Mouse (Mus musculus) heart, embryonic 15.5 days (tissue): Measurements from ENCODE around the gene Rnf145. TPM values are rescaled to one million over a fixed set of nuclear protein-coding genes. Genes with fewer than 3 reads are reported as not detected.

Experiments
- ATAC-seq: fragments of 200-750 bp; cut with Nextera tagmentation; replicated peaks from 2 replicates; pipeline ENCODE4 v1.8.0; 2017; ENCODE audit warnings: low read depth, moderate TSS enrichment; ENCODE audit not compliant: insufficient number of reproducible peaks, insufficient read depth, low FRiP score
- H3K27ac ChIP-seq: fragments of 300-500 bp; sonication (generic); 2 replicates; pipeline ENCODE4 v1.5.1; 2015; ENCODE audit warnings: mild to moderate bottlenecking, inconsistent platforms
- H3K27me3 ChIP-seq: fragments of 300-500 bp; sonication (generic); 2 replicates; pipeline ENCODE4 v1.6.1; 2015; ENCODE audit warnings: inconsistent platforms
- H3K36me3 ChIP-seq: fragments of 300-500 bp; sonication (generic); 2 replicates; pipeline ENCODE4 v1.6.1; 2015; ENCODE audit warnings: mild to moderate bottlenecking, inconsistent platforms
- H3K4me1 ChIP-seq: fragments of 300-500 bp; sonication (generic); replicated peaks from 2 replicates; pipeline ENCODE4 v1.6.1; 2015; ENCODE audit warnings: inconsistent platforms
- H3K4me2 ChIP-seq: fragments of 300-500 bp; sonication (generic); 2 replicates; pipeline ENCODE4 v1.6.1; 2015; ENCODE audit warnings: inconsistent platforms, mild to moderate bottlenecking, moderate library complexity
- H3K4me3 ChIP-seq: fragments of 300-500 bp; sonication (generic); 2 replicates; pipeline ENCODE4 v1.5.1; 2015; ENCODE audit warnings: mild to moderate bottlenecking, inconsistent platforms
- H3K9ac ChIP-seq: fragments of 300-500 bp; sonication (generic); 2 replicates; pipeline ENCODE4 v1.6.1; 2015; ENCODE audit warnings: mild to moderate bottlenecking, inconsistent platforms
- H3K9me3 ChIP-seq: fragments of 300-500 bp; sonication (generic); replicated peaks from 2 replicates; pipeline ENCODE4 v1.6.1; 2016; ENCODE audit warnings: inconsistent platforms
- WGBS: fragments of 180-500 bp; shearing (Covaris S2); methylation state at CpG from one replicate; pipeline ENCODE4 v1.1.7; 2015; ENCODE audit warnings: mixed read lengths; 5-methylcytosine and 5-hydroxymethylcytosine counted together
- polyA plus RNA-seq: library from polyadenylated mRNA; unstranded; fragments of >200 nt; fragmentation: Nextera tagmentation; extraction: Ambion mirVana; gene quantifications from 2 replicates; pipeline ENCODE4 v1.2.1, GENCODE M21; 2015

Gene Rnf145
- polyA plus RNA-seq, 1 experiment from 2014 or later, result 45.1 TPM

DNA sequence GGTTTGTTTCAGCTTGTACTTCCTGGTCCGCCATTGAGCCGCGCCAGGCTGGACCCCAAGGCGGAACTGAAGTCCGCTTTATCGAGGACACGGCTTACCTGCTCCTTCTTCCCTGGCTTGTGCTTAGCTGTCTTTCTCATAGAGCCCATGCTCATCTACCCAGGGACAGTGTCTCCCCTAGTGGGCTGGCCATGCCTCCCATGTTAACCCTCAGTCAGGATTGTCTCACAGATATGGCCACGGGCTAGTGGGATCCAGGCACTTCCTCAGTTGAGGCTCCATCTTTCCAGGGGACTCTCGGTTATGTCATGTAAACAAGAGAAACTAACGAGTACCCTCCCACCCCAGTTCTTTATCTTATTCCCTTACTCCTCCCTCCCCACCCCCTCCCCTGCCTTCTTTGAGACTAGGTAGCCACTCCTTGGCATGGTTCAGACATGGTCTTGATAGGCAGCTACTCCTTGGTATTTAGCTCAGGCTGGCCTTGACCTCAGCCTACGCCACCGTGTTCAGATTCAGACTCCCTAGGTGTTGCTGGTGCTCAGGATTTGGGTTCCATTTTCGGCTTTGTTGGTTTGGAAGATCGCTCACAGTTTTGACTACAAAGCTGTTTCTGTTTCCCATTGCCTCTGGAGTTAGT, 9.9 kb downstream of the Rnf145 start:
- no peaks in the 10 kb centered on the region for H3K9me3 ChIP-seq
- no peaks in the 10 kb centered on the region for H3K27me3 ChIP-seq
- ATAC-seq, result no peak
- no peak overlapping the region for H3K9ac ChIP-seq
- H3K27ac ChIP-seq, result no peak overlapping the region
- WGBS, result 85% methylated on average over 14 of the region's 14 CpGs
- H3K4me1 ChIP-seq, result peaks cover 16% of the 10 kb centered on the region
- H3K4me3 ChIP-seq, result no peak overlapping the region
- H3K36me3 ChIP-seq, result peaks cover 34% of the 10 kb centered on the region
- no peak overlapping the region for H3K4me2 ChIP-seq

DNA sequence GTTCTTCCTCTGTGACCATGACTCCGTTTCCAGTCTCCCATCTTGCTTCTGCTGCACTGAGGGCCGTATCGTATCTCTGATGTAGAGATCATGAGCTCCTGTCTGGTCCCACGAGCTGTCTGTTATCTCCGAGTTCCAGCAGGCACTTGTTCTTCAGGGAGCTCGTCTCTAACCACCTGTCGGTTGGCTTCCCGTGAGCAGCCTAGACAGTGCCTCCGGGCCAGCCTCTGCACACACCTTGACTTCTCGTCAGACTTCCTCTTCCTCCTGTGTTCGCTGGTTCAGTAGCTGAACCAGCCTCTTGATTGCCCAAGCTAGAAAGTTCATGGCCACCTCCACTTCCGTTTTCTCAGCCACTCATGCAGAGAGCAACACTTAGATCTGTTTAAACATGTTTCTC, 10.4 kb downstream of the Rnf145 start:
- no peaks in the 10 kb centered on the region for H3K27me3 ChIP-seq
- H3K36me3 ChIP-seq, result peaks cover 34% of the 10 kb centered on the region
- WGBS, result 62% methylated on average over 12 of the region's 12 CpGs
- no peaks in the 10 kb centered on the region for H3K9me3 ChIP-seq
- H3K9ac ChIP-seq, result no peak overlapping the region
- ATAC-seq, result no peak
- H3K4me1 ChIP-seq, result peaks cover 11% of the 10 kb centered on the region
- H3K27ac ChIP-seq, result no peak overlapping the region
- H3K4me3 ChIP-seq, result no peak overlapping the region
- no peak overlapping the region for H3K4me2 ChIP-seq

DNA sequence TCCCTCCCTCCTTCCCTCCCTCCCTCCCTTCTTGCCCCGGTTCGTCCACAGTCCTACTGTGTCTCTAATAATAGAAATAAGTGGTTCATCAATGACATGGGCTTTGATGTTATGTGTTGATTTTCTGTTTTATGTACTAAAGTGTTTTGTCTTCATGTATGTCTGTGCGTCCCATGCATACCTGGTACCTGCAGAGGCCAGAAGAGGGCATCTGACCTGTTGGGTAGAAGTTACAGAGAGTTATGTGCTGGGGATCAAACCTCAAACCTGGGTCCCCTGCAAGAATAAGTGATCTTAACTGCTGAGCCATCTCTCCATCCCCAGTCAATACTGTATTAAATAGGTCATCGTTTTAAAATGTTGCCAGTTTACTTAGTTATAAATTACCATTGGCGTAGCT, 11.0 kb downstream of the Rnf145 start:
- peaks cover 10% of the 10 kb centered on the region for H3K4me1 ChIP-seq
- no peak overlapping the region for H3K4me3 ChIP-seq
- H3K4me2 ChIP-seq, result no peak overlapping the region
- 75% methylated on average over 5 of the region's 5 CpGs for WGBS
- ATAC-seq, result no peak
- no peak overlapping the region for H3K27ac ChIP-seq
- peaks cover 35% of the 10 kb centered on the region for H3K36me3 ChIP-seq
- H3K9ac ChIP-seq, result no peak overlapping the region
- no peaks in the 10 kb centered on the region for H3K9me3 ChIP-seq
- no peaks in the 10 kb centered on the region for H3K27me3 ChIP-seq

DNA sequence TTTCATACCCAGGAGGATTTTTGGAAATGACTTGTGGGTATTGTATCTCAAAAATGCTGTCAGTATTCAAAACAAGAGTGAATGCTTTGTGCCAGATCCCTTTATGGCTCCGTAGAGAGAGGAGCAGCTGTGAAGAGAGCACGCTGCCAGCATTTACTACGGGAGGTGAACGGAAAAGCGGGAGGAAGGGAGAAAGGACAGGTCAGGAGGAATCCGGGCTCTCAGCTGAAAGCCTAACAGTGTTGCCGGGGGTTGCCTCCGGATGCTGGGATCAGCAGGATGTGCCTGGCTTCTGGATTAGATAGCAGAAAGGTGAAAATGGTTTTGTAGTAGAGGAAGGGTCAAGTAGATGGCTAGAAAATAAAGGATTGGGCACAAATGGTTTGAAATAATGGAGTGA, 11.6 kb downstream of the Rnf145 start:
- H3K9ac ChIP-seq, result no peak overlapping the region
- no peaks in the 10 kb centered on the region for H3K9me3 ChIP-seq
- no peak for ATAC-seq
- H3K4me1 ChIP-seq, result peaks cover 10% of the 10 kb centered on the region
- WGBS, result 51% methylated on average over 8 of the region's 8 CpGs
- no peaks in the 10 kb centered on the region for H3K27me3 ChIP-seq
- H3K4me3 ChIP-seq, result no peak overlapping the region
- no peak overlapping the region for H3K4me2 ChIP-seq
- H3K36me3 ChIP-seq, result peaks cover 29% of the 10 kb centered on the region
- no peak overlapping the region for H3K27ac ChIP-seq

DNA sequence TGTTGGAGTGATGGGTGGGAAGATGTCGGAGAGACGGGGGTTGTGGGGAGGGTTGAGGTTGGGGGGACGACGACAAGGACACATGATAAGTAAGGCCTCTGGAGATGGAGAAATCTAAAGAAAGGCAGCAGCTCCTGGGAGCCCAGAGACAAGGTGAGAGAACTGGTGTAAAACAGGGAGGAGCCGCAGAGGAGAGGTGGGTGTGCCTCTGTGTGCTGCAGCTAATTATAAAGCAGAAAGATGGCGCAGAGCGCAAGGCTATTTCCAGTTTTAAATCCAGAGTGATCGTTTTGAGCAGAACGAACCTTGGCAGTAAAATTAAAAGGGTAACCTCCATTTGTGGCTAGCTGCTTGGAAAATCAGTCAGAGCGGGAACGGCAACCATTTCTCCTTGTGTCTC, 12.1 kb downstream of the Rnf145 start:
- no peak for ATAC-seq
- Histone ChIP-seq H3K9me3 (no peaks in the 10 kb centered on the region), H3K4me1 (peaks cover 10% of the 10 kb centered on the region), H3K4me3 (no peak overlapping the region), H3K27ac (no peak overlapping the region), H3K36me3 (peaks cover 25% of the 10 kb centered on the region), H3K27me3 (no peaks in the 10 kb centered on the region), H3K9ac (no peak overlapping the region), H3K4me2 (no peak overlapping the region)
- WGBS, result 68% methylated on average over 11 of the region's 11 CpGs

DNA sequence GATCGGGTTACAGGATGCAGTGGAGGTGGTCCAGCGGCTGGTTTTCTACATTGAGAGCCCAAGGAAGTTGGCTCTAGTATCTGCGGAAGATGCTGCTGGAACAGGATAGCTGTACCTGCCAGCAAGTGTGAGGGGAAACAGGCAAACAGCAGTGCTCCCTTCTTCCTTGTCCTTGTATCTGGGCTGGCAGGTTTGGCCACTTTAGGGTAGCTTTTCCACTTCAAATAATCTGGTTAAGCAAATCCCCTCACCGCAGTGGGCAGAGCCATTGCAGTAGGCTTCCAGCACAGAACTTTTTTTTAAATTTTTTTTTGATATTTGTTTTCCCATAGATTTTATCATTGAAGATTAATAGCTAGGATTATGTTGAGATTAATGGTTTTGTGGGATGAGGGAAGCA, 12.9 kb downstream of the Rnf145 start:
- no peaks in the 10 kb centered on the region for H3K27me3 ChIP-seq
- H3K4me1 ChIP-seq, result peaks cover 10% of the 10 kb centered on the region
- H3K4me3 ChIP-seq, result no peak overlapping the region
- no peak overlapping the region for H3K27ac ChIP-seq
- WGBS, result 86% methylated on average over 4 of the region's 4 CpGs
- ATAC-seq, result no peak
- H3K4me2 ChIP-seq, result no peak overlapping the region
- no peak overlapping the region for H3K9ac ChIP-seq
- H3K36me3 ChIP-seq, result peaks cover 22% of the 10 kb centered on the region
- no peaks in the 10 kb centered on the region for H3K9me3 ChIP-seq

DNA sequence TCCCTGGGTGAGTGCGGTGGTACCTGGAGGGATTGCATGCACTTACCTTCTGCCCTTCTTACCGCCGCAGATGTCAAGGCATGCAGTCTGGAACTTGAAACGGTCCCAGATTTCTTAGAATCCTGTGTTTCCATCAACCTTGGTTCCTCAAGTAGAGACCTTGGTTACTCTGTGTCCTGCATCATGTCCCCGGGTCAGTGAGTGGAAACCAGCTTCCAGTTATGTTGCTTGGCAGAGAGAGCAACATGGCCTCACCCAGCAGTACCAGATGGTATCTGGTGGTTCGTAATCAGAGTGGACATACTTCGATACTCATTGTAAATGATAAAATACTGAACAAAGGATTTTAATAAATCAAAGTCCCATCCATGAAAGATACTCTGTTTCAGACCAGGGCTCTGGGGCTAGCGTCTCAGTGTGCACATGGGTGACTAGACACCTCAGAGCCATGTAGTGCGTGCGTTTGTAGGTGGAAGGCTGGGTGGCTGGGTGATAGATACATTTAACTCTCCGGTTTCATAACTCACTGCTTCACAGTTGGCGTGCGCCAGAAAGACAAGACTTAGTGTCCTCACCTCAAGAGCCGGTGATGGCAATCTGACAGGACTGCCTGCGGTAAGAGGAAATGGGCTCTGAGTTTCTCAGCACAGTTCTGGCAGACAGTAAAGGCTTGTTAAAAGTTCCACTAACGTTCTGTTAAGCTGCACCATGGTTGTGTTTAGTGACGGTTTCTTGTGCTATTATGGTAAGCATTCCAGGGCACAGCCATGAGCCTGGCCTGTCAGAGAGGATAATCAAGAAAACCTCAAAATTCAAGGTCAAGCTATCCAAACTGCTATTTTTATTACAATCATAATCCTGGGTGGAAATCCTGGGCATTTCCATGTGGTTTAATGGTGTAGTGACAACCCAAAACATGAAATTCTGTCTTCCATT, 14.3 kb downstream of the Rnf145 start:
- no peak overlapping the region for H3K4me2 ChIP-seq
- H3K4me1 ChIP-seq, result peaks cover 10% of the 10 kb centered on the region
- 88% methylated on average over 17 of the region's 17 CpGs for WGBS
- ATAC-seq, result no peak
- H3K9me3 ChIP-seq, result no peaks in the 10 kb centered on the region
- H3K9ac ChIP-seq, result no peak overlapping the region
- no peaks in the 10 kb centered on the region for H3K27me3 ChIP-seq
- H3K27ac ChIP-seq, result no peak overlapping the region
- H3K4me3 ChIP-seq, result no peak overlapping the region
- H3K36me3 ChIP-seq, result peaks cover 21% of the 10 kb centered on the region

DNA sequence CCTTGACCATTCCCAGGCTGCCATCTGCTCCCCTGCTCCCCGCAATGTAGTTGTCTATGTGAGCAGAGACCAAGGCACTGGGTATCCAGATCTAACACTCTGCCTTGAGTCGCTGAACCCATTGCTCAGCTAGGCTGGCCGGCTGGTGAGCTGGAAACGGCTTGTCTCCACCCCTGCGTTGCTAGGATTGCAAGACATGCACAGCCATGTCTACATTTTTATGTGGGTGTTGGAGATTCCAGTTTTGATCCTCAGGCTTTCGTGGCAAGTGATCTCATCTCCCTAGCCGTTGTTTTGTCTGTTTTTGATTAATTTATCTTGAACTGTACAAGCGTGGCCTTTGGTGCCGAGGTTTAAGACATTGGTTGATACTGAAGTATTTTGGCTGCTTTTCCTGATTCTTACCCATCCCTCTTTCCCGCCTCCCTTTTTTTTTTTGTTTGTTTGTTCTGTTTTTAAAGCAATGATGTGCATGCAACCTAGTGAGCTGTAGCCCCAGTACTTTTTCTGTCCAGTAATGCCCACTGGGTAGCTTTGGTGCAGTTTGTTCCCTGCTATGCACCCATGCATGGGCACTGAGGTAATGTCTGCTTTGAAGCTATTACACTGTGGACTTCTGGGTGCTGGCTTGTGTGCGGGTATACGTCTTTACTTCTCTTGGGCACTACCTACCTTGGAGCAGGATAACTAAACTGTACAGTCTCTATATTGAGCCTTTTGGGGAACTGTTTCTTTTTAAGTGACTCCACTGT, 16.4 kb downstream of the Rnf145 start:
- H3K4me3 ChIP-seq, result no peak overlapping the region
- H3K27me3 ChIP-seq, result no peaks in the 10 kb centered on the region
- ATAC-seq, result no peak
- peaks cover 11% of the 10 kb centered on the region for H3K4me1 ChIP-seq
- H3K36me3 ChIP-seq, result peaks cover 18% of the 10 kb centered on the region
- H3K4me2 ChIP-seq, result no peak overlapping the region
- H3K9ac ChIP-seq, result no peak overlapping the region
- no peak overlapping the region for H3K27ac ChIP-seq
- H3K9me3 ChIP-seq, result no peaks in the 10 kb centered on the region
- 76% methylated on average over 12 of the region's 12 CpGs for WGBS

DNA sequence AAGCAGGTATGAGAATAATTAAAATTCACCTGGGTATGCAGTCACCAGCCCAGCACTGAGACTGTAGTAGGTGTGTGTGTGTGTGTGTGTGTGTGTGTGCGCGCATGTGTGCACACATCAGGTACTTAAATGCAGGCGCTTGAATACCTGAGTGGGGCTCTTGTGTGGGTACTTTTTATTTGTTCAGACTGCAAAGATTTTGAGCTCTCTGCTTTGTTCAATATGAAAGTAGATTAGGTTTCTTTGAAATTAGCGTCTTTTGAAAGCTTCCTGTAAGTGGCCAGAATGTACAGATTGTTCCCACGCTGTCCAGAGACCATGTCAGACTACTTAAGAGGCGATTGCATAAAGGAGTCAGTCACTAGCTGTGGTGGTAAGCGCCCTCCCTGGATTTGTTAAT, 18.6 kb downstream of the Rnf145 start:
- WGBS, result 90% methylated on average over 7 of the region's 7 CpGs
- Histone ChIP-seq H3K27ac (no peak overlapping the region), H3K4me2 (no peak overlapping the region), H3K9ac (no peak overlapping the region), H3K4me3 (no peak overlapping the region), H3K36me3 (peaks cover 22% of the 10 kb centered on the region), H3K27me3 (no peaks in the 10 kb centered on the region), H3K9me3 (no peaks in the 10 kb centered on the region), H3K4me1 (0 out of 2 replicates have a peak, but pooled peaks cover 6% of the 10 kb centered on the region)
- ATAC-seq, result no peak

DNA sequence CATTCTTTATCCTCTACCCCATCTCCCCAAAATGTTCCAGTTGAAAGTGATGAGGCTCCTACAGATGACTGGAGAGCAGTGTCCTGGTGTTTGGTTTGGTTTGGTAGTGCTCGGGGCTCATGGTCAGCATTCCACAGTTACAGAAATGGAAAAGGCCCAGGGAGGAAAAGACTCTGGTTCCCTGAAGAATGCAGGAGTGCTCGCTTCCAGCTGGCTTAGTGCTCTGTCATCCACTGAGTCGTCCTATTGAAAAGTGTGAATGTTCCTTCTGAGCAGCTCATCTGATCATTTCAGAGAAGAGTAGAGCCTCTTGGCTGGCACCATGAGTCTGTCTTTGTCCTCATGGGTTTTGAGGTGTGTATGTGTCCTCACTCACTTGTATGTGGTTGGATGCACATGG, 19.3 kb downstream of the Rnf145 start:
- WGBS, result 82% methylated on average over 3 of the region's 3 CpGs
- Histone ChIP-seq H3K27ac (no peak overlapping the region), H3K9ac (no peak overlapping the region), H3K4me3 (no peak overlapping the region), H3K36me3 (peaks cover 15% of the 10 kb centered on the region), H3K4me1 (0 out of 2 replicates have a peak, but pooled peaks cover 6% of the 10 kb centered on the region), H3K4me2 (no peak overlapping the region), H3K9me3 (no peaks in the 10 kb centered on the region), H3K27me3 (no peaks in the 10 kb centered on the region)
- no peak for ATAC-seq

DNA sequence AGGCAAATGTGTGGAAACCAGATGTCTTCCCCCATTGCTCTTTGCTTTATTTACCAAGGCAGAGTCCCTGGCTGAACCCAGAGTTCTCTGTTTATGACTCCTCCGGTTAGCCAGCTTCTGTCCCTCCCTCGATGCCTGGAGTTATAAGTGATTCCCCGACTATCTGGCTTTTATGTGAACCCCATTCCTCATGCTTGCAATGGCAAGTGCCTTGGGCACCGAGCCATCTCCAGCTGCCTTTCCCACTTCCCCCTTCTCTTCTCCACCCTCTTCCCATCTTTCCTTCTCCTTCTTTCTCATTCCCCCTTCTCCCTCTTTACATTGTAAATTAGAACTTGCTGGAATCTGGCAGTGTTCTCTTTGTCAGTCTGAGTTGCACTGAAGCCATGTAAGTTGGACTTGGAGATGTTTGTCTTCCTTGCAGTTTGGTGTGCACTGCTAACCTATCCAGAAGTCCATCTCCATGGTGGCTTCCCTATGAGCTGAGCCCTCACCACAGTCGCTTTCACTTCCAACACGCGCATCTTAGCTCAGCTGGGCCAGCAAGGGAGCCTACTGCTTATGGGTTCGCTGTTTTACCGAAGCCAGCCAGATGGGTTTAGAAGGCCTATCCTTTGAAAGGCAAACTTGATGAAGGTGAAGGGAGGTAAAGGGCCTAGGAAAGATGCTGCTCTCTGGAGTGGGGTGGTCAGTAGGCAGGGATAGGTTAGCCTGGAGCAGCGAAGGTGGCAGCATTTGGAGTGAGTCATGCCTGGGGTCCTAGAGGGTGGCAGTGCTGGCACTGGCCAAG, 19.9 kb downstream of the Rnf145 start:
- Histone ChIP-seq H3K27me3 (no peaks in the 10 kb centered on the region), H3K9ac (no peak overlapping the region), H3K4me1 (0 out of 2 replicates have a peak, but pooled peaks cover 6% of the 10 kb centered on the region), H3K4me3 (no peak overlapping the region), H3K36me3 (peaks cover 10% of the 10 kb centered on the region), H3K4me2 (no peak overlapping the region), H3K27ac (no peak overlapping the region), H3K9me3 (no peaks in the 10 kb centered on the region)
- 84% methylated on average over 10 of the region's 10 CpGs for whole genome bisulfite sequencing
- ATAC-seq, result no peak
